Mouse (Mus musculus): Measurements from ENCODE around the gene Rogdi.

DNA sequence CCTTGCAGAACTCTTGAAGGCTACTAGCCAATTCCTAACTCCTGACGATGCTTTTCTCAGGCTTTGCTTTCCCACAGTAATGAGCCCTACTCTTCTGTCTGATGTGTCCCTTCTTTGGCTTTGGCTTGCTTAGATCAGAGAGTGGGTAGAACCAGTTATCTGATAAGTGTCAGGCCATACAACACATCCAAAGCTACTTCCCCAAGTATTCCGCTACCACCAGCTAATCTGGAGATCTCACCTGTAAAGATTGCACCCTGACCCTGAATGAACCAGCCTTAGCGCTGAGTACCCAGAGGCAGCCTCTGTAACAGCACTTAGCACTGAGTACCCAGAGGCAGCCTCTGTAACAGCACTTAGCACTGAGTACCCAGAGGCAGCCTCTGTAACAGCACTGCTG, 32.0 kb upstream of the Rogdi start:
- TF ChIP-seq CTCF (IDR thresholded peaks at IDR 0.05; ENCODE audit: low read depth): no peak
- TF ChIP-seq EP300 (IDR thresholded peaks at IDR 0.05; ENCODE audit: low read depth): no peak
